Mouse (Mus musculus) embryonic facial prominence, embryonic 12.5 days (tissue): ENCODE results near the gene Sctr. TPM values are rescaled to one million over a fixed set of nuclear protein-coding genes. Genes with fewer than 3 reads are reported as not detected.
A peak's percentile ranks its signal among the peaks of the same experiment; 100 is the strongest.

Experiments used
- ATAC-seq: fragments of 200-750 bp; cut with Nextera tagmentation; 2 replicates; pipeline ENCODE4 v1.8.0; 2017; ENCODE audit not compliant: insufficient number of reproducible peaks, insufficient read depth, low FRiP score, low TSS enrichment
- H3K27ac ChIP-seq: fragments of 300-500 bp; sonication (generic); 2 replicates; pipeline ENCODE4 v1.5.1; 2016; ENCODE audit warnings: mild to moderate bottlenecking
- H3K27me3 ChIP-seq: fragments of 300-500 bp; sonication (generic); 2 replicates; pipeline ENCODE4 v1.6.1; 2016; ENCODE audit warnings: mild to moderate bottlenecking, moderate library complexity
- H3K36me3 ChIP-seq: fragments of 300-500 bp; sonication (generic); 2 replicates; pipeline ENCODE4 v1.6.1; 2016; ENCODE audit warnings: mild to moderate bottlenecking
- H3K4me1 ChIP-seq: fragments of 300-500 bp; sonication (generic); 2 replicates; pipeline ENCODE4 v1.6.1; 2016
- H3K4me2 ChIP-seq: fragments of 300-500 bp; sonication (generic); replicated peaks from 2 replicates; pipeline ENCODE4 v1.6.1; 2016; ENCODE audit warnings: mild to moderate bottlenecking, moderate library complexity
- H3K4me3 ChIP-seq: fragments of 300-500 bp; sonication (generic); 2 replicates; pipeline ENCODE4 v1.5.1; 2016; ENCODE audit warnings: mild to moderate bottlenecking
- H3K9ac ChIP-seq: fragments of 300-500 bp; sonication (generic); 2 replicates; pipeline ENCODE4 v1.6.1; 2016; ENCODE audit warnings: mild to moderate bottlenecking, moderate library complexity
- H3K9me3 ChIP-seq: fragments of 300-500 bp; sonication (generic); 2 replicates; pipeline ENCODE4 v1.6.1; 2016; ENCODE audit warnings: mild to moderate bottlenecking, moderate library complexity
- WGBS: fragments of 180-500 bp; shearing (Covaris S2); methylation state at CpG from one replicate; pipeline ENCODE4 v1.1.7; 2016; 5-methylcytosine and 5-hydroxymethylcytosine counted together
- polyA plus RNA-seq: library from polyadenylated mRNA; unstranded; fragments of >200 nt; fragmentation: Nextera tagmentation; extraction: Ambion mirVana; gene quantifications from 2 replicates; pipeline ENCODE4 v1.2.1, GENCODE M21; 2016

The Sctr gene
- polyA plus RNA-seq, 1 experiment from 2014 or later: 0.20 TPM

GRCm38 (mm10) chr1:120056236-120056635 is 49.5 kb downstream of the Sctr start:
- WGBS: 65% methylated on average over 7 of the region's 7 CpGs
- no peak overlapping the region for H3K4me3 ChIP-seq

GRCm38 (mm10) chr1:120057044-120057443 is 50.4 kb downstream of the Sctr start:
- Histone ChIP-seq H3K9me3 (no peaks in the 10 kb centered on the region), H3K27me3 (no peaks in the 10 kb centered on the region), H3K4me2 (no peak overlapping the region), H3K4me1 (peaks cover 5% of the 10 kb centered on the region; the same call in 1 of the 2 replicates), H3K27ac (no peak overlapping the region), H3K9ac (no peak overlapping the region), H3K4me3 (no peak overlapping the region), H3K36me3 (no peaks in the 10 kb centered on the region)
- no peak for ATAC-seq
- WGBS: 54% methylated on average over 14 of the region's 14 CpGs

More at GRCm38 (mm10) chr1:120056236-120056635, 49.5 kb downstream of the Sctr start:
- Histone ChIP-seq H3K36me3 (no peaks in the 10 kb centered on the region), H3K4me1 (peaks cover 5% of the 10 kb centered on the region; the same call in 1 of the 2 replicates), H3K9ac (no peak overlapping the region), H3K27ac (no peak overlapping the region), H3K27me3 (no peaks in the 10 kb centered on the region), H3K4me2 (no peak overlapping the region), H3K9me3 (no peaks in the 10 kb centered on the region)
- ATAC-seq: no peak

GRCm38 (mm10) chr1:120057674-120058430 is 51.2 kb downstream of the Sctr start:
- 65% methylated on average over 8 of the region's 8 CpGs for WGBS
- ATAC-seq: no peak
- no peaks in the 10 kb centered on the region for H3K9me3 ChIP-seq
- no peak overlapping the region for H3K4me2 ChIP-seq
- no peak overlapping the region for H3K4me3 ChIP-seq
- H3K27ac ChIP-seq: no peak overlapping the region
- no peak overlapping the region for H3K9ac ChIP-seq
- peaks cover 5% of the 10 kb centered on the region; the same call in 1 of the 2 replicates for H3K4me1 ChIP-seq
- no peaks in the 10 kb centered on the region for H3K27me3 ChIP-seq
- H3K36me3 ChIP-seq: no peaks in the 10 kb centered on the region

- Histone ChIP-seq H3K36me3 (no peaks in the 10 kb centered on the region), H3K4me2 (no peak overlapping the region), H3K4me1 (peaks cover 5% of the 10 kb centered on the region; the same call in 1 of the 2 replicates), H3K27me3 (no peaks in the 10 kb centered on the region), H3K9ac (no peak overlapping the region), H3K27ac (no peak overlapping the region), H3K9me3 (no peaks in the 10 kb centered on the region), H3K4me3 (no peak overlapping the region)
- no peak for ATAC-seq
- 56% methylated on average over 5 of the region's 5 CpGs for WGBS
These were observed 54.0 kb downstream of the Sctr start for GRCm38 (mm10) chr1:120060687-120061086.

- WGBS: 89% methylated on average over 7 of the region's 7 CpGs
- no peak overlapping the region for H3K9ac ChIP-seq
- H3K36me3 ChIP-seq: no peaks in the 10 kb centered on the region
- H3K9me3 ChIP-seq: no peaks in the 10 kb centered on the region
- H3K4me3 ChIP-seq: no peak overlapping the region
- no peak overlapping the region for H3K27ac ChIP-seq
- peaks cover 5% of the 10 kb centered on the region; the same call in 1 of the 2 replicates for H3K4me1 ChIP-seq
- no peak overlapping the region for H3K4me2 ChIP-seq
- ATAC-seq: no peak
- H3K27me3 ChIP-seq: no peaks in the 10 kb centered on the region
These were observed 55.5 kb downstream of the Sctr start for GRCm38 (mm10) chr1:120062231-120062630.

GRCm38 (mm10) chr1:120064036-120064682 is 57.5 kb downstream of the Sctr start:
- no peaks in the 10 kb centered on the region for H3K36me3 ChIP-seq
- H3K27ac ChIP-seq: no peak overlapping the region
- no peak overlapping the region for H3K4me2 ChIP-seq
- 90% methylated on average over 11 of the region's 11 CpGs for WGBS
- no peaks in the 10 kb centered on the region for H3K27me3 ChIP-seq
- ATAC-seq: no peak
- no peak overlapping the region for H3K9ac ChIP-seq
- no peaks in the 10 kb centered on the region for H3K9me3 ChIP-seq
- no peaks in the 10 kb centered on the region for H3K4me1 ChIP-seq
- no peak overlapping the region for H3K4me3 ChIP-seq

GRCm38 (mm10) chr1:120066159-120066558 is 59.5 kb downstream of the Sctr start:
- Histone ChIP-seq H3K4me2 (no peak overlapping the region), H3K36me3 (no peaks in the 10 kb centered on the region), H3K4me3 (no peak overlapping the region), H3K9ac (no peak overlapping the region), H3K27ac (no peak overlapping the region), H3K9me3 (no peaks in the 10 kb centered on the region), H3K4me1 (no peaks in the 10 kb centered on the region), H3K27me3 (no peaks in the 10 kb centered on the region)
- no peak for ATAC-seq
- WGBS: 83% methylated on average over 8 of the region's 8 CpGs

- H3K27ac ChIP-seq: no peak overlapping the region
- H3K9me3 ChIP-seq: no peaks in the 10 kb centered on the region
- H3K4me3 ChIP-seq: no peak overlapping the region
- no peaks in the 10 kb centered on the region for H3K4me1 ChIP-seq
- no peak overlapping the region for H3K9ac ChIP-seq
- H3K4me2 ChIP-seq: no peak overlapping the region
- no peak for ATAC-seq
- no peaks in the 10 kb centered on the region for H3K36me3 ChIP-seq
- H3K27me3 ChIP-seq: peaks cover 2% of the 10 kb centered on the region; the same call in 1 of the 2 replicates
- WGBS: 82% methylated on average over 3 of the region's 3 CpGs
These were observed 59.9 kb downstream of the Sctr start for GRCm38 (mm10) chr1:120066625-120067024.

GRCm38 (mm10) chr1:120069120-120069519 is 62.4 kb downstream of the Sctr start:
- WGBS: 78% methylated on average over 5 of the region's 5 CpGs
- ATAC-seq: no peak
- no peak overlapping the region for H3K4me2 ChIP-seq
- peaks cover 11% of the 10 kb centered on the region for H3K4me1 ChIP-seq
- no peak overlapping the region for H3K4me3 ChIP-seq
- H3K36me3 ChIP-seq: no peaks in the 10 kb centered on the region
- no peaks in the 10 kb centered on the region for H3K9me3 ChIP-seq
- H3K9ac ChIP-seq: no peak overlapping the region
- H3K27me3 ChIP-seq: peaks cover 22% of the 10 kb centered on the region
- H3K27ac ChIP-seq: no peak overlapping the region

GRCm38 (mm10) chr1:120070168-120070567 is 63.5 kb downstream of the Sctr start:
- Histone ChIP-seq H3K4me1 (peaks cover 13% of the 10 kb centered on the region), H3K9me3 (no peaks in the 10 kb centered on the region), H3K27ac (no peak overlapping the region), H3K27me3 (peaks cover 31% of the 10 kb centered on the region), H3K4me2 (no peak overlapping the region), H3K36me3 (no peaks in the 10 kb centered on the region), H3K4me3 (no peak overlapping the region), H3K9ac (no peak overlapping the region)
- 55% methylated on average over 6 of the region's 6 CpGs for WGBS
- no peak for ATAC-seq

- Histone ChIP-seq H3K9ac (no peak overlapping the region), H3K9me3 (no peaks in the 10 kb centered on the region), H3K36me3 (no peaks in the 10 kb centered on the region), H3K27me3 (peaks cover 31% of the 10 kb centered on the region), H3K4me2 (no peak overlapping the region), H3K27ac (no peak overlapping the region), H3K4me3 (no peak overlapping the region), H3K4me1 (peaks cover 13% of the 10 kb centered on the region)
- WGBS: 85% methylated on average over 4 of the region's 4 CpGs
- ATAC-seq: no peak
These were observed 64.4 kb downstream of the Sctr start for GRCm38 (mm10) chr1:120071133-120071532.

GRCm38 (mm10) chr1:120072900-120073299 is 66.2 kb downstream of the Sctr start:
- Histone ChIP-seq H3K27me3 (peaks cover 31% of the 10 kb centered on the region), H3K9me3 (no peaks in the 10 kb centered on the region), H3K36me3 (no peaks in the 10 kb centered on the region), H3K4me1 (peaks cover 16% of the 10 kb centered on the region), H3K4me2 (peak overlapping the region; percentile 93), H3K9ac (no peak overlapping the region), H3K4me3 (peak overlapping the region; percentile 39), H3K27ac (no peak overlapping the region)
- ATAC-seq: no peak
- 7% methylated on average over 16 of the region's 16 CpGs for whole genome bisulfite sequencing
